Mouse (Mus musculus): ENCODE results near the gene Pgghg. TPM values are rescaled to one million over a fixed set of nuclear protein-coding genes. Genes with fewer than 3 reads are reported as not detected.

Pgghg gene
- polyA plus RNA-seq (2012; rRNA removed; ENCODE audit: low replicate concordance): 17.9 and 19.5 TPM in 2 replicates

GRCm38 (mm10) chr7:140941222-140942051 is at the start of gene Pgghg:
Pgghg (plus strand) TSS chr7:140941391.

DNA sequence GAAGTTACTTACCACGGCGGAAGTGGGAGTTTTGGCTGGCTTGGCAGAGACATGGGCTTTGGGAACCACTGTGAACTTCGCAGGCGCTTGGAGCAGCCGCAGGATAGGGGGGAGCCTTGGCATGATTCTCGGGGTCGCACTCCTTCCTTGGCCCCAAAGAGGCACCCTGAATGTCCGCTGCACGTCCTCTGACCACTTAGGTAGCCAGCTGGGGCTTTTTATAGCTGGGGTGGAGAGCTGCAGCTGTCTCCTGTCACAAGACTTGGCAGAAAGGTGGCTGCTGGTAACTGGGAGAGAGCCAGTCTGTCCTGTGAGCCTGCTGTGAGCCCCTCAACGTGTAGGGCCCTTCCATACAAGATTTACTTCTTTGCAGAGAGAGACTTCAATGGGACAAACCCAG is 41.0 kb upstream of the Pgghg start, which contains the start of gene Cox8b:
Gene Cox8b (minus strand): TSS at position 227 of the 400 bp plus-strand sequence.

GRCm38 (mm10) chr7:140920418-140921029 is 20.7 kb upstream of the Pgghg start, which contains the start of gene Nlrp6:
Nlrp6 (plus strand) TSS chr7:140920902.

GRCm38 (mm10) chr7:140949824-140950530 is 8.8 kb downstream of the Pgghg start, which contains the start of gene Ifitm5:
Ifitm5 (minus strand) TSS chr7:140950291.

DNA sequence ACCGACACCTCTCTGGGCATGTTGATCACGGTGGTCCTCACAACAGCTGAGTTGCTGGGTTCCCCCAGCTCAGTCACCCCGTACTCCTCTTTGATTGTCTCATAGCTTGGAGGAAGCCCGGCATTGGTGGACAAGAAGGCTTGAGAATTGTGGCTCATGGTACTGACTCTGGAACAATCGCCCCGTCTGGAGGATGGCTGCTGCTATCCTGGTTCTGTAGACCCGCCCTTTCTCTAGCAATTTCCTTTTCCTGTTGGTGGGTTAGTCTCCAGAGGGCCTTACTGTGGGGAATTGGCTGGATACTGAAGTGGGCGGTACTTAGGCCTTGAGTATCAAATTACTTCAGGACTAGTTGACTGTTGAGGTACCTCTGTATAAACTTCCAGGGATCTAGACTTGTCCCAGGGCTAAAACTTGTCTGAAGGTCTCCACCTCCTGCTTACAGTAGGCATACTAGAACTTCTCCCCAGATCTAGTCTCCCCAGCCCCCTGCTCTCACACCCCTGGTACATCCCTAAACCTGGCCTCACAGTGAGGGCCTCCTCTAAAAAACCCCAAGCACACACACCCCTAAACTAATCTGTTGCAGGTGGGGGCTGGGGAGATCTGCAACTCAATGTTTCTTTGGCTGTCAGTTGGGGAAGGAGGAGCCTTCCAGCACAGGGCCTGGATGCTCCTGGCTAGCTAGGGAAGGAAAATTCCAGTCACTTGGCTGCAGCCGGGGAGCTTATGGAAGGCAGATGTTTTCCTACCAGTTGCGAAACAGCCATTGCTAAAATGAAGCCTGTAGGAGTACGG is 14.8 kb downstream of the Pgghg start, which contains the start of the genes Gm45717 and Ifitm2:
Gene Gm45717 (minus strand): TSS at position 180 of the 798 bp plus-strand sequence.
Gene Ifitm2 (minus strand): TSS at position 230 of the 798 bp plus-strand sequence.

GRCm38 (mm10) chr7:140966921-140967320 is 25.7 kb downstream of the Pgghg start, which contains the start of gene Ifitm1:
Ifitm1 (plus strand) TSS chr7:140967221.

Other genes starting within 250 kb of the Pgghg start
- gene Olfr541, start 244.1 kb upstream of the Pgghg start, polyA plus RNA-seq (2012; rRNA removed; ENCODE audit: low replicate concordance): not detected in 2 replicates
- 0.25 and 0.65 TPM in 2 replicates for gene Cyp2e1, start 177.7 kb upstream of the Pgghg start, polyA plus RNA-seq (2012; rRNA removed; ENCODE audit: low replicate concordance)
- gene Syce1, start 153.5 kb upstream of the Pgghg start, polyA plus RNA-seq (2012; rRNA removed; ENCODE audit: low replicate concordance): not detected in 2 replicates
- 0.02 TPM in 1 of 2 replicates, not detected in the other for gene Zfp941, start 119.2 kb upstream of the Pgghg start, polyA plus RNA-seq (2012; rRNA removed; ENCODE audit: low replicate concordance)
- gene Urah, start 106.4 kb upstream of the Pgghg start, polyA plus RNA-seq (2012; rRNA removed; ENCODE audit: low replicate concordance): 70.0 and 92.2 TPM in 2 replicates
- not detected in 2 replicates for gene Scgb1c1, start 95.8 kb upstream of the Pgghg start, polyA plus RNA-seq (2012; rRNA removed; ENCODE audit: low replicate concordance)
- not detected in 2 replicates for gene Odf3, start 93.6 kb upstream of the Pgghg start, polyA plus RNA-seq (2012; rRNA removed; ENCODE audit: low replicate concordance)
- not detected in 2 replicates for gene Gm45785, start 85.1 kb upstream of the Pgghg start, polyA plus RNA-seq (2012; rRNA removed; ENCODE audit: low replicate concordance)
- 66.8 and 79.2 TPM in 2 replicates for gene Ric8a, start 84.4 kb upstream of the Pgghg start, polyA plus RNA-seq (2012; rRNA removed; ENCODE audit: low replicate concordance)
- gene Bet1l, start 83.8 kb upstream of the Pgghg start, polyA plus RNA-seq (2012; rRNA removed; ENCODE audit: low replicate concordance): 11.4 and 14.3 TPM in 2 replicates
- 44.5 and 51.9 TPM in 2 replicates for gene Psmd13, start 59.4 kb upstream of the Pgghg start, polyA plus RNA-seq (2012; rRNA removed; ENCODE audit: low replicate concordance)
- 23.5 and 27.7 TPM in 2 replicates for gene Sirt3, start 59.1 kb upstream of the Pgghg start, polyA plus RNA-seq (2012; rRNA removed; ENCODE audit: low replicate concordance)
- gene Cox8b, start 40.9 kb upstream of the Pgghg start, polyA plus RNA-seq (2012; rRNA removed; ENCODE audit: low replicate concordance): 3.8 and 7.2 TPM in 2 replicates
- gene Nlrp6, start 20.5 kb upstream of the Pgghg start, polyA plus RNA-seq (2012; rRNA removed; ENCODE audit: low replicate concordance): 71.9 and 89.3 TPM in 2 replicates
- gene Ifitm5, start 8.9 kb downstream of the Pgghg start, polyA plus RNA-seq (2012; rRNA removed; ENCODE audit: low replicate concordance): 1.1 and 1.3 TPM in 2 replicates
- not detected in 2 replicates for gene Gm45717, start 14.5 kb downstream of the Pgghg start, polyA plus RNA-seq (2012; rRNA removed; ENCODE audit: low replicate concordance)
- gene Ifitm2, start 14.6 kb downstream of the Pgghg start, polyA plus RNA-seq (2012; rRNA removed; ENCODE audit: low replicate concordance): 322 and 327 TPM in 2 replicates
- gene Ifitm1, start 25.8 kb downstream of the Pgghg start, polyA plus RNA-seq (2012; rRNA removed; ENCODE audit: low replicate concordance): 69.2 and 79.8 TPM in 2 replicates
- gene Ifitm3, start 69.4 kb downstream of the Pgghg start, polyA plus RNA-seq (2012; rRNA removed; ENCODE audit: low replicate concordance): 90.0 and 119 TPM in 2 replicates
- gene Ifitm6, start 76.5 kb downstream of the Pgghg start, polyA plus RNA-seq (2012; rRNA removed; ENCODE audit: low replicate concordance): 0.75 and 2.8 TPM in 2 replicates
- gene Gm17387, start 87.7 kb downstream of the Pgghg start, polyA plus RNA-seq (2012; rRNA removed; ENCODE audit: low replicate concordance): not detected in 2 replicates
- 12.4 and 24.8 TPM in 2 replicates for gene B4galnt4, start 119.7 kb downstream of the Pgghg start, polyA plus RNA-seq (2012; rRNA removed; ENCODE audit: low replicate concordance)
- 124 and 153 TPM in 2 replicates for gene Pkp3, start 136.8 kb downstream of the Pgghg start, polyA plus RNA-seq (2012; rRNA removed; ENCODE audit: low replicate concordance)
- gene Sigirr, start 159.2 kb downstream of the Pgghg start, polyA plus RNA-seq (2012; rRNA removed; ENCODE audit: low replicate concordance): 36.7 and 51.6 TPM in 2 replicates
- gene Ano9, start 176.4 kb downstream of the Pgghg start, polyA plus RNA-seq (2012; rRNA removed; ENCODE audit: low replicate concordance): 63.8 and 73.8 TPM in 2 replicates
- 22.2 and 35.2 TPM in 2 replicates for gene Ptdss2, start 181.0 kb downstream of the Pgghg start, polyA plus RNA-seq (2012; rRNA removed; ENCODE audit: low replicate concordance)
- gene Rnh1, start 231.5 kb downstream of the Pgghg start, polyA plus RNA-seq (2012; rRNA removed; ENCODE audit: low replicate concordance): 101 and 118 TPM in 2 replicates